Mouse (Mus musculus): ENCODE data around the gene Dhx9. TPM values are rescaled to one million over a fixed set of nuclear protein-coding genes. Genes with fewer than 3 reads are reported as not detected.
A peak's percentile ranks its signal among the peaks of the same experiment; 100 is the strongest.

The Dhx9 gene
- polyA plus RNA-seq, 1 experiment from 2014 or later = 46.8 TPM

DNA sequence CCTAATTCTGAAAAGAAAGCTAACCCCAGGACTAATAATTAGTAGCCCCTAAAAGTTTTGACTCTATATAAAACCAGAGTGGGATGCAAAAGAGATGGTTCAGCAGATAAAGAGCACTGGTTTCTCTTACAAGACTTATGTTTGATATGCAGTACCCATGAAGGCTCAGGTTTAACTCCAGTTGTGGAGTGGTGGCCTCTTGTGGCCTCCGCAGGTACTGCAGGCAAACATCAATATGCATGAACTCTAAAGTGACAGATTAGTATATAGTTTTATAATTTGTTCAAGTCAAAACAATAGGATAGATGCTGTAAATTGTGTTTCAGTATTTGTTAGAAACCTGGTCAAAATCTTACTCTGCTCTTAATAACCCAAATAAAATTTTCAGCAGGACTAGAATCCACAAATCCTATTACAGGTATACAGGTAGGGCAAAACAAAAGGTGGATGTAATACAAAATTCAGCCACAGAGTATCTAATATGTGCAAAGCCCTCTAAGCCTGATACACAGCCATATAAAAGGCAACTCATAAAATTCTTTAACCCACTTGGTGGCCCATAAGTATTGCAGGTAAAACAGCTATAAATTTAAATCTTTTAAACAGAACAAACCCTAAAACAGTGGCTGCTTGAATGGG lies 7.0 kb downstream of the Dhx9 start:
- H3K9me3 ChIP-seq (ENCODE audit: control insufficient read depth, low read depth, low read length) = no peaks in the 10 kb centered on the region
- 41% methylated on average over 1 of the region's 1 CpGs for WGBS
- H3K4me2 ChIP-seq (replicated peaks; ENCODE audit: low read depth, low read length) = no peak overlapping the region
- H3K27ac ChIP-seq (ENCODE audit: low read length) = no peak overlapping the region
- H3K27me3 ChIP-seq (ENCODE audit: control insufficient read depth, insufficient read depth, low read length) = no peaks in the 10 kb centered on the region
- peaks cover 64% of the 10 kb centered on the region for H3K36me3 ChIP-seq (ENCODE audit: control insufficient read depth, insufficient read depth, low read length)
- peaks cover 12% of the 10 kb centered on the region; the same call in 1 of the 2 replicates for H3K4me1 ChIP-seq (ENCODE audit: control insufficient read depth, insufficient read depth, low read length)
- H3K9ac ChIP-seq (replicated peaks; ENCODE audit: low read depth, low read length) = no peak overlapping the region
- H3K4me3 ChIP-seq (ENCODE audit: low read depth, low read length) = no peak overlapping the region
- ATAC-seq (ENCODE audit: insufficient number of reproducible peaks, insufficient read depth, low FRiP score, low read depth) = no peak

DNA sequence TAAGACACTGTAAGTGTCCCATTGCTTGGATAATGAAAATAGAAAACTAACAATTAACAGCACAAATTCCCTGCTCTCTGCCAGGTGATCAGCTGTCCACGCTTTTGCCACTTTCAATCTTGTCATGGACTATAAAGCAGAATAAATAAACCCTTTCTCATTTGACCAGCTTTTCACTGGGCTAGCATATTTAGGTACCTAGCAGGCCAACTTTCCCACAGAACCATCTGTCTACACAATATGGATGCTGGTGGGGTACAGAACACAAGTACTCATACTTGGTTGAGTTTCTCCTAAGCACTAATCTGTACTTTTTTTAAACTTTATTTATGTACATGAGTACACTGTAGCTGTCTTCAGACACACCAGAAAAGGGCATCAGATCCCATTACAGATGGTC lies 8.2 kb downstream of the Dhx9 start:
- 82% methylated on average over 1 of the region's 1 CpGs for WGBS
- Histone ChIP-seq H3K4me3 (ENCODE audit: low read depth, low read length) (no peak overlapping the region), H3K27ac (ENCODE audit: low read length) (no peak overlapping the region), H3K9ac (replicated peaks; ENCODE audit: low read depth, low read length) (no peak overlapping the region), H3K4me1 (ENCODE audit: control insufficient read depth, insufficient read depth, low read length) (0 out of 2 replicates have a peak, but pooled peaks cover 3% of the 10 kb centered on the region), H3K4me2 (replicated peaks; ENCODE audit: low read depth, low read length) (no peak overlapping the region), H3K36me3 (ENCODE audit: control insufficient read depth, insufficient read depth, low read length) (peaks cover 76% of the 10 kb centered on the region), H3K27me3 (ENCODE audit: control insufficient read depth, insufficient read depth, low read length) (no peaks in the 10 kb centered on the region), H3K9me3 (ENCODE audit: control insufficient read depth, low read depth, low read length) (no peaks in the 10 kb centered on the region)
- ATAC-seq (ENCODE audit: insufficient number of reproducible peaks, insufficient read depth, low FRiP score, low read depth) = no peak

DNA sequence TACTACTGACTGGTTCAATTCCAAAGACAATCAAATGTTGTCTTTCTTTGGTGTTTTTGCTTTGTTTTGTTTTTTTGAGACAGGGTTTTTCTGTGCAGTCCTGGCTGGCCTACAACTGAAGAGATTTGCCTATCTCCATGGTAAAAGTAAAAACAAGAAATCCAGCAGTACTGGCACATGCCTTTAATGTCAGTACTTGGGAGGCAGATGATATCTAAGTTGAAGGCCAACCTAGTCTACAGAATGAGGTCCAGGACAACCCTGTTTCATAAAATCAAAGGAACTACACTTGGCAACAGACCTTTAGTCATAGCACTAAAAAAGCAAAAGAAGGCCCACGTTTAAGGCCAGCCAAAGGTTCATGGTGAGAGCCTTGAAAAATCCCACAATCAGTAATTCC lies 25.7 kb downstream of the Dhx9 start:
- H3K4me3 ChIP-seq (ENCODE audit: low read depth, low read length) = no peak overlapping the region

DNA sequence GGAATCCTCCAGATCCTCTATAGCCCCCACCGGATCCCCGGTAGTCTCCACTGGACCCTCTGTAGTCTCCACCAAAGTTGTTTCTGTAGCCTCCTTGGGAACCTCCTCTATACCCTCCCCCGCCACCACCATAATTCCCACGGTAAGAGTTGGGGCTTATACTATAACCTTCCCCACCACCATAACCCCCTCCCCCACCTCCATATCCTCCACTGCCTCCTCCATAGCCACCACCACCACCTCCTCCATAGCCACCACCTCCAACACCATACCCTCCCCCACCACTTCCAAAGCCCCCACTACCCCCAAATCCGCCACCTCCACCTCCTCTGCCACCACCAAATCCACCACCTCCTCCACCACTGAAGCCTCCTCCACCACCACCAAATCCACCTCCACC lies 31.3 kb downstream of the Dhx9 start:
- Histone ChIP-seq H3K27me3 (ENCODE audit: control insufficient read depth, insufficient read depth, low read length) (no peaks in the 10 kb centered on the region), H3K36me3 (ENCODE audit: control insufficient read depth, insufficient read depth, low read length) (peaks cover 57% of the 10 kb centered on the region), H3K4me1 (ENCODE audit: control insufficient read depth, insufficient read depth, low read length) (no peaks in the 10 kb centered on the region), H3K4me2 (replicated peaks; ENCODE audit: low read depth, low read length) (no peak overlapping the region), H3K9me3 (ENCODE audit: control insufficient read depth, low read depth, low read length) (no peaks in the 10 kb centered on the region), H3K27ac (ENCODE audit: low read length) (no peak overlapping the region), H3K4me3 (ENCODE audit: low read depth, low read length) (no peak overlapping the region), H3K9ac (replicated peaks; ENCODE audit: low read depth, low read length) (no peak overlapping the region)
- 89% methylated on average over 5 of the region's 5 CpGs for WGBS
- ATAC-seq (ENCODE audit: insufficient number of reproducible peaks, insufficient read depth, low FRiP score, low read depth) = no peak

More for the DNA sequence above, 25.7 kb downstream of the Dhx9 start:
- 83% methylated on average over 1 of the region's 1 CpGs for WGBS
- H3K4me1 ChIP-seq (ENCODE audit: control insufficient read depth, insufficient read depth, low read length) = no peaks in the 10 kb centered on the region
- peaks cover 95% of the 10 kb centered on the region for H3K36me3 ChIP-seq (ENCODE audit: control insufficient read depth, insufficient read depth, low read length)
- no peak overlapping the region for H3K4me2 ChIP-seq (replicated peaks; ENCODE audit: low read depth, low read length)
- H3K9ac ChIP-seq (replicated peaks; ENCODE audit: low read depth, low read length) = no peak overlapping the region
- no peaks in the 10 kb centered on the region for H3K9me3 ChIP-seq (ENCODE audit: control insufficient read depth, low read depth, low read length)
- H3K27ac ChIP-seq (ENCODE audit: low read length) = no peak overlapping the region
- H3K27me3 ChIP-seq (ENCODE audit: control insufficient read depth, insufficient read depth, low read length) = no peaks in the 10 kb centered on the region
- ATAC-seq (ENCODE audit: insufficient number of reproducible peaks, insufficient read depth, low FRiP score, low read depth) = no peak

DNA sequence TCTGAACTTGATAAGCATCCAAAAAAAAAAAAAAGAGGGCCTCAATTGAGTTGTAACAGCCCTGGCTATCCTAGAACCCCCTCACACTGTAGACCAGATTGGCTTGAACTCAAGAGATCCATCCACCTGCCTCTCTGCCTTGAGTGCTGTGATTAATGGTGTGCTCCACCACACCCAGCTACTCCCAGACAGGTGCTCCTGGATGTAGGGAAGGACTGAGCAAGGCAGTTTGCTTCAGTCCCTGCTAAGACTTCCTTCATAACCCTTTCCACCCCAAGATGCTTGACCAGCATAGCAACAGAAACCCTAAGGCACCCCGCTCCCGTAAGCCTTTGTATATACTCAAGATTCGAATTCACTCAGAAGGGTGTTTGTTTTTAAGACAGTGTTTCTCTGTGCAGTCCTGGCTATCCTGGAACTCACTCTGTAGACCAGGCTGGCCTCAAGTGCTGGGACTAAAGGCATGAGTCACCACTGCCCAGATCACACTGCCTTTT lies 34.3 kb downstream of the Dhx9 start:
- Histone ChIP-seq H3K4me2 (replicated peaks; ENCODE audit: low read depth, low read length) (no peak overlapping the region), H3K9ac (replicated peaks; ENCODE audit: low read depth, low read length) (no peak overlapping the region), H3K27ac (ENCODE audit: low read length) (no peak overlapping the region), H3K36me3 (ENCODE audit: control insufficient read depth, insufficient read depth, low read length) (peaks cover 30% of the 10 kb centered on the region), H3K9me3 (ENCODE audit: control insufficient read depth, low read depth, low read length) (no peaks in the 10 kb centered on the region), H3K27me3 (ENCODE audit: control insufficient read depth, insufficient read depth, low read length) (no peaks in the 10 kb centered on the region), H3K4me3 (ENCODE audit: low read depth, low read length) (no peak overlapping the region), H3K4me1 (ENCODE audit: control insufficient read depth, insufficient read depth, low read length) (no peaks in the 10 kb centered on the region)
- 82% methylated on average over 3 of the region's 3 CpGs for WGBS
- no peak for ATAC-seq (ENCODE audit: insufficient number of reproducible peaks, insufficient read depth, low FRiP score, low read depth)

DNA sequence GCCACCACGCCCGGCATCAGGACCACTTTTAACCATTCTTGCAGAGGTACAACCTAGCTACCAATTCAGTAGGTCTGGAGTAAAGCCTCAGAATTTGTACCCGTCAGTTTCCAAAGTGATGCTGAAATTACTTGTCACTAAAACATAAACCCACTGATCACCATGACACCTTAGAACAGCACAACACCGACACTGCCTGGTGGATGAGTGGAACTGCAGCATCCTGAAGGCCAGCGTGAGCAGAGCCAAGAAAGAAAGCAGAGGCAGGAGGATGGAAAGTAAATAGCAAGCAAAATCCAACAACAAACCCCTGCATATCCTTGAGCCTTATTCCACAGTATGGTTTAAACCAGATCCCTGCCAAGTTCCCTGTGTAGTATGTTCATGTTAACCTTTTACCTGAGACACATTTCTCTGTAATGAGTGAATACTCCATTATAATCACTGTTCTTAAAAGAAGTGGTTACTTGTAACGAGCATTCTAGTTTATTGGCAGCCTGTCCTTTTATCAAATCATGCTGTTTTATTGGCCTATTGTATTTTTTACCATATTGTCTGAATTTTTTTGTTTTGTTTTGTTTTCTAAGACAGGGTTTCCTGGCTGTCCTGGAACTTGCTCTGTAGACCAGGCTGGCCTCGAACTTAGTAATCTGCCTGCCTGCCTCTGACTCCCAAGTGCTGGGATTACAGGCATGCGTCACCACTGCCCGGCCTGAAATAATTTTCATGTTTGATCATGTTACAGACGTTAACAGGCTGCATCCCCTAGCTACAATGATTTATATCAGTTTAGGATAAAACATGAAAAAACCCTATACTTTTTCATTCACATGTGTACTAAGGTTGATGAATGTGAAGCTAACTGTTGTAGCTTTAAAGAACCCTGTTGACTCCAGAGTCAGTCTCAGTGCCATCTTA lies 36.0 kb downstream of the Dhx9 start:
- Histone ChIP-seq H3K36me3 (ENCODE audit: control insufficient read depth, insufficient read depth, low read length) (peaks cover 14% of the 10 kb centered on the region), H3K9me3 (ENCODE audit: control insufficient read depth, low read depth, low read length) (no peaks in the 10 kb centered on the region), H3K4me1 (ENCODE audit: control insufficient read depth, insufficient read depth, low read length) (no peaks in the 10 kb centered on the region), H3K27ac (ENCODE audit: low read length) (no peak overlapping the region), H3K4me2 (replicated peaks; ENCODE audit: low read depth, low read length) (no peak overlapping the region), H3K27me3 (ENCODE audit: control insufficient read depth, insufficient read depth, low read length) (no peaks in the 10 kb centered on the region), H3K4me3 (ENCODE audit: low read depth, low read length) (no peak overlapping the region), H3K9ac (replicated peaks; ENCODE audit: low read depth, low read length) (no peak overlapping the region)
- 74% methylated on average over 10 of the region's 10 CpGs for whole genome bisulfite sequencing
- ATAC-seq (ENCODE audit: insufficient number of reproducible peaks, insufficient read depth, low FRiP score, low read depth) = no peak

DNA sequence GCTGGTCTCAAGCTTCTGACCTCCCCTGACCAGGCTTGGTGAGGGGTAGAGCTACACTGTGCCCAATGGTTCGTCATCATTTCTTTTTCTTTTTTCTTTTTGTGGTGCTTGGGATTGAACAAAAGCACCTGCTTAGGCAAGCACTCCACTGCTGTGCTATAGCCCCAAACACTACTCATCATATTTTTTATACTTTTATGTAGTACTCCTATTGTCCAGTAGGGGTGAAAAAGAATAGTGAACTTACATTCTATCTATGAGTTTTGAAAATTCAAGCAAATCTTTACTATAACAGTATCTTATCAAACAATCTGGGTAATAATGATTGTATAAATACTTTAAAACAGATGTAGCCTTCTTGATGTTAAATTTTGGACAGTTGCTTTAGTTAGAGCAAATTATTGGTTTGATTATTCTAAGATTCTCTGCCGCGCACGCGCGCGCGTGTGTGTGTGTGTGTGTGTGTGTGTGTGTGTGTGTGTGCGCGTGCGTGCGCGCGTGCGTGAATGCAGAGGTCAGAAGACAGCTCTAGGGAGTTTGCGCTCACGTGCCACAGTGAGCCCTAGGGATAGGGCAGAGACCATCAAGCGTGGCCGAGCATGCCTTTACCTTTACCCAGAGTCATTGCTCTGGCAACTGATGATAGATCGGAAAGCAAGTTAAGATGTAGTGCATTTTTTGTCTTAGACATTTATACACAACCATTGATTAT lies 41.2 kb downstream of the Dhx9 start:
- H3K36me3 ChIP-seq (ENCODE audit: control insufficient read depth, insufficient read depth, low read length) = no peaks in the 10 kb centered on the region; the same call in 1 of the 2 replicates
- no peak overlapping the region for H3K4me2 ChIP-seq (replicated peaks; ENCODE audit: low read depth, low read length)
- H3K4me1 ChIP-seq (ENCODE audit: control insufficient read depth, insufficient read depth, low read length) = no peaks in the 10 kb centered on the region
- H3K9ac ChIP-seq (replicated peaks; ENCODE audit: low read depth, low read length) = no peak overlapping the region
- ATAC-seq (ENCODE audit: insufficient number of reproducible peaks, insufficient read depth, low FRiP score, low read depth) = peak; percentile 37; the same call in 1 of the 2 replicates
- H3K27ac ChIP-seq (ENCODE audit: low read length) = no peak overlapping the region
- WGBS = 94% methylated on average over 20 of the region's 20 CpGs
- no peak overlapping the region for H3K4me3 ChIP-seq (ENCODE audit: low read depth, low read length)
- no peaks in the 10 kb centered on the region for H3K9me3 ChIP-seq (ENCODE audit: control insufficient read depth, low read depth, low read length)
- no peaks in the 10 kb centered on the region for H3K27me3 ChIP-seq (ENCODE audit: control insufficient read depth, insufficient read depth, low read length)

DNA sequence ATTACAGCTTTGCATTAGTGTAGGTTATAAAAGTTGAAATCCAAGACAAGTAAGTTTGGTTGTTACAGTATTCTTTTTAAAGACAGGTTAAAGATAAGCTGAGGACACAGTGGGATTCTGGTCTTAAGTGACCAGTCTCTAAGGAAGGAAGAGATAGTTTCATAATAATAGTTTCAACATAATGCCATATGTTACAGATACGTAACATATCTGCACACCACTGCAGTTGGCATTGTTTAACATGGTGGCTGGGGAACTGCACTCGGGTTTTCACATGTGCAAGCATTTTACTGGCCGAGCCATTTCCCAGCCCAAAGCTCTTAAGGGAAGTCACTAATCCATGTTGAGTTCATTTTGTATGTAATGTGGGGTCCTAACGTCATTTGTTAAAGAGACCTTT lies 43.8 kb downstream of the Dhx9 start:
- H3K4me2 ChIP-seq (replicated peaks; ENCODE audit: low read depth, low read length) = no peak overlapping the region
- no peak overlapping the region for H3K4me3 ChIP-seq (ENCODE audit: low read depth, low read length)
- H3K4me1 ChIP-seq (ENCODE audit: control insufficient read depth, insufficient read depth, low read length) = no peaks in the 10 kb centered on the region
- no peak overlapping the region for H3K27ac ChIP-seq (ENCODE audit: low read length)
- no peak overlapping the region for H3K9ac ChIP-seq (replicated peaks; ENCODE audit: low read depth, low read length)
- H3K9me3 ChIP-seq (ENCODE audit: control insufficient read depth, low read depth, low read length) = no peaks in the 10 kb centered on the region
- no peak for ATAC-seq (ENCODE audit: insufficient number of reproducible peaks, insufficient read depth, low FRiP score, low read depth)
- H3K27me3 ChIP-seq (ENCODE audit: control insufficient read depth, insufficient read depth, low read length) = no peaks in the 10 kb centered on the region
- 81% methylated on average over 4 of the region's 4 CpGs for WGBS
- H3K36me3 ChIP-seq (ENCODE audit: control insufficient read depth, insufficient read depth, low read length) = no peaks in the 10 kb centered on the region

Data from stomach, embryonic 14.5 days (tissue).